Mouse (Mus musculus) forebrain, embryonic 14.5 days (tissue): Measurements from ENCODE around the gene Atf3. TPM values are rescaled to one million over a fixed set of nuclear protein-coding genes. Genes with fewer than 3 reads are reported as not detected.
A peak's percentile ranks its signal among the peaks of the same experiment; 100 is the strongest.

Experiments
- ATAC-seq: fragments of 200-750 bp; cut with Nextera tagmentation; 2 replicates; pipeline ENCODE4 v1.8.0; 2017; ENCODE audit warnings: mild to moderate bottlenecking, moderate library complexity
- DNase-seq: peaks from one replicate; pipeline ENCODE4 v3.0.0-alpha.2; 2015; ENCODE audit warnings: low spot score
- H3K27ac ChIP-seq: fragments of 300-500 bp; sonication (generic); 2 replicates; pipeline ENCODE4 v1.5.1; 2014; ENCODE audit warnings: low read depth, mild to moderate bottlenecking, control low read depth, low read length, moderate library complexity
- H3K27me3 ChIP-seq: fragments of 300-500 bp; sonication (generic); replicated peaks from 2 replicates; pipeline ENCODE4 v1.6.1; 2014; ENCODE audit warnings: low read length, control low read depth, mixed read lengths; ENCODE audit not compliant: control insufficient read depth, insufficient read depth
- H3K36me3 ChIP-seq: fragments of 300-500 bp; sonication (generic); 2 replicates; pipeline ENCODE4 v1.6.1; 2014; ENCODE audit warnings: low read length, control low read depth; ENCODE audit not compliant: control insufficient read depth, insufficient read depth
- H3K4me1 ChIP-seq: fragments of 300-500 bp; sonication (generic); 2 replicates; pipeline ENCODE4 v1.6.1; 2014; ENCODE audit warnings: antibody characterized with exemption, low read length, control low read depth; ENCODE audit not compliant: control insufficient read depth, insufficient read depth
- H3K4me2 ChIP-seq: fragments of 300-500 bp; sonication (generic); 2 replicates; pipeline ENCODE4 v1.6.1; 2014; ENCODE audit warnings: mild to moderate bottlenecking, control low read depth, low read length
- H3K4me3 ChIP-seq: fragments of 300-500 bp; sonication (generic); 2 replicates; pipeline ENCODE4 v1.5.1; 2014; ENCODE audit warnings: low read depth, low read length, control low read depth
- H3K9ac ChIP-seq: fragments of 300-500 bp; sonication (generic); 2 replicates; pipeline ENCODE4 v1.6.1; 2014; ENCODE audit warnings: mild to moderate bottlenecking, low read length, control low read depth, moderate library complexity
- H3K9me3 ChIP-seq: fragments of 300-500 bp; sonication (generic); replicated peaks from 2 replicates; pipeline ENCODE4 v1.6.1; 2016; ENCODE audit warnings: low read length, control low read depth, mixed read lengths; ENCODE audit not compliant: control insufficient read depth
- WGBS: fragments of 180-500 bp; shearing (Covaris S2); extraction: QIAGEN DNeasy Blood & Tissue Kit; methylation state at CpG from one replicate; pipeline ENCODE4 v1.1.7; 2014; 5-methylcytosine and 5-hydroxymethylcytosine counted together
- polyA plus RNA-seq: library from polyadenylated mRNA; unstranded; fragments of >200 nt; fragmentation: Nextera tagmentation; extraction: Ambion mirVana; gene quantifications from 2 replicates; pipeline ENCODE4 v1.2.1, GENCODE M21; 2014

Atf3 gene
- polyA plus RNA-seq, 1 experiment from 2014 or later, result 0.98 TPM

- Histone ChIP-seq H3K4me1 (peaks cover 23% of the 10 kb centered on the region), H3K4me3 (no peak overlapping the region), H3K36me3 (no peaks in the 10 kb centered on the region), H3K27me3 (peaks cover 59% of the 10 kb centered on the region), H3K27ac (no peak overlapping the region), H3K4me2 (peak overlapping the region; percentile 94), H3K9ac (no peak overlapping the region), H3K9me3 (no peaks in the 10 kb centered on the region)
- ATAC-seq (no peak), DNase-seq (no peak)
- WGBS, result 44% methylated on average over 12 of the region's 12 CpGs
Observed at GRCm38 (mm10) chr1:191181469-191182259, 36.2 kb downstream of the Atf3 start.

GRCm38 (mm10) chr1:191180397-191180796 is 37.4 kb downstream of the Atf3 start:
- no peaks in the 10 kb centered on the region for H3K36me3 ChIP-seq
- no peak overlapping the region for H3K4me3 ChIP-seq
- H3K9me3 ChIP-seq, result no peaks in the 10 kb centered on the region
- ATAC-seq, result no peak
- H3K27me3 ChIP-seq, result peaks cover 51% of the 10 kb centered on the region
- no peak overlapping the region for H3K9ac ChIP-seq
- DNase-seq, result no peak
- H3K4me1 ChIP-seq, result peaks cover 19% of the 10 kb centered on the region
- no peak overlapping the region for H3K4me2 ChIP-seq
- 79% methylated on average over 4 of the region's 4 CpGs for WGBS
- no peak overlapping the region for H3K27ac ChIP-seq

- no peak for DNase-seq
- H3K4me2 ChIP-seq, result no peak overlapping the region
- no peak for ATAC-seq
- H3K4me1 ChIP-seq, result peaks cover 14% of the 10 kb centered on the region
- no peak overlapping the region for H3K4me3 ChIP-seq
- H3K27ac ChIP-seq, result no peak overlapping the region
- H3K27me3 ChIP-seq, result peaks cover 46% of the 10 kb centered on the region
- no peak overlapping the region for H3K9ac ChIP-seq
- H3K9me3 ChIP-seq, result no peaks in the 10 kb centered on the region
- WGBS, result 36% methylated on average over 2 of the region's 2 CpGs
- no peaks in the 10 kb centered on the region for H3K36me3 ChIP-seq
Observed at GRCm38 (mm10) chr1:191179846-191180245, 38.0 kb downstream of the Atf3 start.

- 50% methylated on average over 15 of the region's 15 CpGs for WGBS
- H3K4me1 ChIP-seq, result peaks cover 6% of the 10 kb centered on the region; the same call in 1 of the 2 replicates
- ATAC-seq (no peak), DNase-seq (peak; percentile 41)
- H3K36me3 ChIP-seq, result no peaks in the 10 kb centered on the region
- H3K9ac ChIP-seq, result no peak overlapping the region
- H3K27me3 ChIP-seq, result peaks cover 34% of the 10 kb centered on the region
- H3K9me3 ChIP-seq, result no peaks in the 10 kb centered on the region
- no peak overlapping the region for H3K4me2 ChIP-seq
- no peak overlapping the region for H3K27ac ChIP-seq
- H3K4me3 ChIP-seq, result no peak overlapping the region
Observed at GRCm38 (mm10) chr1:191178511-191179188, 39.2 kb downstream of the Atf3 start.

GRCm38 (mm10) chr1:191176887-191177286 is 41.0 kb downstream of the Atf3 start:
- Histone ChIP-seq H3K9me3 (no peaks in the 10 kb centered on the region), H3K4me1 (no peaks in the 10 kb centered on the region), H3K27ac (no peak overlapping the region), H3K36me3 (no peaks in the 10 kb centered on the region), H3K4me2 (no peak overlapping the region), H3K9ac (no peak overlapping the region), H3K27me3 (peaks cover 18% of the 10 kb centered on the region), H3K4me3 (no peak overlapping the region)
- no peak for DNase-seq
- 78% methylated on average over 7 of the region's 7 CpGs for WGBS
- no peak for ATAC-seq

GRCm38 (mm10) chr1:191172487-191172886 is 45.4 kb downstream of the Atf3 start:
- H3K9me3 ChIP-seq, result no peaks in the 10 kb centered on the region
- H3K4me2 ChIP-seq, result no peak overlapping the region
- no peaks in the 10 kb centered on the region for H3K36me3 ChIP-seq
- DNase-seq (peak; percentile 48), ATAC-seq (no peak)
- no peak overlapping the region for H3K4me3 ChIP-seq
- H3K9ac ChIP-seq, result no peak overlapping the region
- H3K27me3 ChIP-seq, result no peaks in the 10 kb centered on the region
- no peak overlapping the region for H3K27ac ChIP-seq
- WGBS, result 15% methylated on average over 6 of the region's 6 CpGs
- H3K4me1 ChIP-seq, result no peaks in the 10 kb centered on the region

GRCm38 (mm10) chr1:191170444-191170843 is 47.4 kb downstream of the Atf3 start:
- H3K27me3 ChIP-seq, result no peaks in the 10 kb centered on the region
- no peak overlapping the region for H3K4me2 ChIP-seq
- no peaks in the 10 kb centered on the region for H3K9me3 ChIP-seq
- H3K4me3 ChIP-seq, result no peak overlapping the region
- no peak overlapping the region for H3K27ac ChIP-seq
- ATAC-seq (no peak), DNase-seq (no peak)
- WGBS, result 82% methylated on average over 2 of the region's 2 CpGs
- no peaks in the 10 kb centered on the region for H3K4me1 ChIP-seq
- no peaks in the 10 kb centered on the region for H3K36me3 ChIP-seq
- H3K9ac ChIP-seq, result no peak overlapping the region

- ATAC-seq (no peak), DNase-seq (no peak)
- 84% methylated on average over 4 of the region's 4 CpGs for WGBS
- Histone ChIP-seq H3K27ac (no peak overlapping the region), H3K9ac (no peak overlapping the region), H3K9me3 (no peaks in the 10 kb centered on the region), H3K4me3 (no peak overlapping the region), H3K4me1 (no peaks in the 10 kb centered on the region), H3K4me2 (no peak overlapping the region), H3K27me3 (no peaks in the 10 kb centered on the region), H3K36me3 (no peaks in the 10 kb centered on the region)
Observed at GRCm38 (mm10) chr1:191166189-191166588, 51.6 kb downstream of the Atf3 start.

- H3K27ac ChIP-seq, result no peak within 1 kb of the TSS
- 86% methylated on average over 3 of the region's 3 CpGs for WGBS
- ATAC-seq, result no peak
- no peak within 1 kb of the TSS for H3K4me3 ChIP-seq
- H3K9ac ChIP-seq, result no peak within 1 kb of the TSS
- H3K27me3 ChIP-seq, result no peaks in the 10 kb centered on the region
- no peak within 1 kb of the TSS for H3K4me2 ChIP-seq
- no peaks in the 10 kb centered on the region for H3K36me3 ChIP-seq
- no peak for DNase-seq
- no peaks in the 10 kb centered on the region for H3K9me3 ChIP-seq
- no peaks in the 10 kb centered on the region for H3K4me1 ChIP-seq
Observed at GRCm38 (mm10) chr1:191164717-191165116, 53.1 kb downstream of the Atf3 start, which contains the start of gene Fam71a. Gene Fam71a (minus strand): TSS chr1:191164817.
